In the genomic region with DNA sequence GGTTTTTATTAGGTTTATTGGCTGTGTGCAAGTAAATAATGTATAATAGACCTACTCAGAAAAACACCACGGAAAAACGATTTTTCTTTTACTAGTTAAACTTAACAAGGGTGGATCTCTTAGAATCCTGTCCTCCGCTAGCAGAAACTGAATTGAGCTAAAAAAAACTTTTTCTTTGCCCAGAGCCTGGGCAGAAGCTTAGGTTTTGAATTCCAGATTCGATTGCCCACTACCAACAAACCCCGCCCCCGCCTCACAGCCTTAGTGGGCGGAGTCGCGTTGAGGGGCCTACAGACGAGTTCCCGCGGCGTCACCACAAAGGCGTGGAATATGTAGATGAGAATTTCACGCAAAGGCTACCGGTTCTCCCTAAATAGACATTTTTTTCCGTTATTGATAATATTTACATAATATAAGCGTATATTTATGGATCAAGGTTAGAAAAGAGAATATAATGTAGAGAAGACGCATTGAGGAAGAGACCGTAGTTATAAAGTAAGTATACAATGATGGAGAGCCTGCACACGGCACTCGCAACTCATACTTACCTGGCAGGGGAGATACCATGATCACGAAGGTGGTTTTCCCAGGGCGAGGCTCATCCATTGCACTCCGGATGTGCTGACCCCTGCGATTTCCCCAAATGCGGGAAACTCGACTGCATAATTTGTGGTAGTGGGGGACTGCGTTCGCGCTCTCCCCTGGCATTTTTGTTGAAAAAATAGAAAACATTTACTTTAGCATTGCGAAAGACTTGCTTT, we compare ENCODE assay signal across 8 mouse cellular contexts. TPM values are rescaled to one million over a fixed set of nuclear protein-coding genes. Genes with fewer than 3 reads are reported as not detected.
DNase-seq lines count a peak whose midpoint lies in the region; ATAC-seq and TF ChIP-seq lines count a peak whose summit lies in the region.

No protein-coding gene starts in this region.

- POLR2A ChIA-PET in Patski (lab: Charles Lee), result interaction anchor here (0.6 to 0.9 kb wide), 4 partner anchors 9 to 55 kb away, joined by 3 read pairs; no protein-coding TSS in a partner anchor

- H3K9ac ChIP-seq in hindbrain, embryonic 14.5 days, result peak overlapping the region; percentile 94

- ATAC-seq in Patski, result peak; percentile 49
- peak; percentile 92 for ATAC-seq in hindbrain, embryonic 14.5 days (ENCODE audit: low FRiP score)

- H3K36me3 ChIP-seq in hindbrain, embryonic 14.5 days (replicated peaks; ENCODE audit: control insufficient read depth, insufficient read depth), result peaks cover 16% of the 10 kb centered on the region

- peak; percentile 85 for DNase-seq in Patski (ENCODE audit: low read depth, low spot score)
- peak; percentile 96 for DNase-seq in cerebellum, postnatal 14 days
- peak; percentile 89 to 93 for DNase-seq in frontal cortex, postnatal 14 days (ENCODE audit: low spot score in 2 of 2)
- DNase-seq in hindbrain, embryonic 14.5 days (ENCODE audit: low spot score), result peak; percentile 98
- peak; percentile 89 for DNase-seq in layer of hippocampus, postnatal 36 days
- peak; percentile 98 for DNase-seq in lung, postnatal 36 days
- DNase-seq in retina, postnatal 1 day, result peak; percentile 98
- DNase-seq in urinary bladder, adult 18-20 months (ENCODE audit: low spot score in 2 of 2), result peak; percentile 78 to 90

- CTCF ChIA-PET in Patski (lab: Charles Lee), result no interaction called here

- H3K4me2 ChIP-seq in hindbrain, embryonic 14.5 days (replicated peaks), result peak overlapping the region; percentile 74

- no peak for TF ChIP-seq CTCF in Patski (IDR thresholded peaks at IDR 0.05)

- under 1% methylated on average over 32 of the region's 32 CpGs for WGBS in hindbrain, embryonic 14.5 days

- no peaks in the 10 kb centered on the region for H3K9me3 ChIP-seq in hindbrain, embryonic 14.5 days (ENCODE audit: control insufficient read depth, low read length)

- H3K27me3 ChIP-seq in Patski, result no peaks in the 10 kb centered on the region
- no peaks in the 10 kb centered on the region for H3K27me3 ChIP-seq in hindbrain, embryonic 14.5 days (ENCODE audit: control insufficient read depth, insufficient read depth, low read length)

- peak overlapping the region; percentile 89 for H3K4me3 ChIP-seq in hindbrain, embryonic 14.5 days (replicated peaks; ENCODE audit: low read length)

- peak overlapping the region; percentile 98 for H3K27ac ChIP-seq in hindbrain, embryonic 14.5 days

- H3K4me1 ChIP-seq in hindbrain, embryonic 14.5 days (replicated peaks; ENCODE audit: control insufficient read depth, insufficient read depth, low read length), result peaks cover 9% of the 10 kb centered on the region; the same call in 1 of the 2 replicates

- in situ Hi-C loops in Patski (cut with MboI; ENCODE audit: low pct_unique_long_range_greater_than_20kb), result no loop called here

RNA-seq across cellular contexts. Expression of a gene that starts 0.7 kb away (rescaled TPM):
- polyA plus RNA-seq in Patski (2021), result 52.7 TPM
- 64.4 and 78.5 TPM in 2 replicates for polyA plus RNA-seq in hindbrain, embryonic 14.5 days (2014; fragmentation: Nextera tagmentation; extraction: Ambion mirVana)
- 10 to 100 TPM; 42.7 to 47.1 TPM for total RNA-seq in layer of hippocampus, postnatal 36 days (2021)

RNA-seq across cellular contexts. Expression of a gene that starts 40.0 kb away (rescaled TPM):
- polyA plus RNA-seq in Patski (2021), result 57.6 TPM
- 206 and 209 TPM in 2 replicates for polyA plus RNA-seq in hindbrain, embryonic 14.5 days (2014; fragmentation: Nextera tagmentation; extraction: Ambion mirVana)
- total RNA-seq in layer of hippocampus, postnatal 36 days (2021), result 10 to 100 TPM; 24.2 to 27.5 TPM

Comparison
In these comparisons a context has a peak if more than half of its experiments do, and no peak if none do; other contexts are left out.
1. Peak in every context shown above with its lines: DNase-seq, ATAC-seq, H3K4me3 ChIP-seq and H3K27ac ChIP-seq.